Mouse (Mus musculus) ES-Bruce4 (cell line): ENCODE measurements around the gene Slc25a47.

Source experiments
- CTCF ChIP-seq: IDR thresholded peaks from one replicate; pipeline ENCODE4 v1.8.1; 2011; ENCODE audit warnings: low read depth, low read length
- POLR2A ChIP-seq: IDR thresholded peaks from one replicate; pipeline ENCODE4 v1.8.1; 2011; ENCODE audit warnings: low read length; ENCODE audit not compliant: insufficient read depth

GRCm38 (mm10) chr12:108905620-108906302, 69.9 kb downstream of the Slc25a47 start:
- TF ChIP-seq CTCF (no peak), POLR2A (no peak)
